Mouse (Mus musculus) forebrain, embryonic 14.5 days (tissue): ENCODE results near the gene Ppp5c. TPM values are rescaled to one million over a fixed set of nuclear protein-coding genes. Genes with fewer than 3 reads are reported as not detected.

Source experiments
- ATAC-seq: fragments of 200-750 bp; cut with Nextera tagmentation; 2 replicates; pipeline ENCODE4 v1.8.0; 2017; ENCODE audit warnings: mild to moderate bottlenecking, moderate library complexity
- DNase-seq: peaks from one replicate; pipeline ENCODE4 v3.0.0-alpha.2; 2015; ENCODE audit warnings: low spot score
- H3K27ac ChIP-seq: fragments of 300-500 bp; sonication (generic); 2 replicates; pipeline ENCODE4 v1.5.1; 2014; ENCODE audit warnings: low read depth, mild to moderate bottlenecking, control low read depth, low read length, moderate library complexity
- H3K27me3 ChIP-seq: fragments of 300-500 bp; sonication (generic); replicated peaks from 2 replicates; pipeline ENCODE4 v1.6.1; 2014; ENCODE audit warnings: low read length, control low read depth, mixed read lengths; ENCODE audit not compliant: control insufficient read depth, insufficient read depth
- H3K36me3 ChIP-seq: fragments of 300-500 bp; sonication (generic); 2 replicates; pipeline ENCODE4 v1.6.1; 2014; ENCODE audit warnings: low read length, control low read depth; ENCODE audit not compliant: control insufficient read depth, insufficient read depth
- H3K4me1 ChIP-seq: fragments of 300-500 bp; sonication (generic); 2 replicates; pipeline ENCODE4 v1.6.1; 2014; ENCODE audit warnings: antibody characterized with exemption, low read length, control low read depth; ENCODE audit not compliant: control insufficient read depth, insufficient read depth
- H3K4me2 ChIP-seq: fragments of 300-500 bp; sonication (generic); 2 replicates; pipeline ENCODE4 v1.6.1; 2014; ENCODE audit warnings: mild to moderate bottlenecking, control low read depth, low read length
- H3K4me3 ChIP-seq: fragments of 300-500 bp; sonication (generic); 2 replicates; pipeline ENCODE4 v1.5.1; 2014; ENCODE audit warnings: low read depth, low read length, control low read depth
- H3K9ac ChIP-seq: fragments of 300-500 bp; sonication (generic); 2 replicates; pipeline ENCODE4 v1.6.1; 2014; ENCODE audit warnings: mild to moderate bottlenecking, low read length, control low read depth, moderate library complexity
- H3K9me3 ChIP-seq: fragments of 300-500 bp; sonication (generic); replicated peaks from 2 replicates; pipeline ENCODE4 v1.6.1; 2016; ENCODE audit warnings: low read length, control low read depth, mixed read lengths; ENCODE audit not compliant: control insufficient read depth
- WGBS: fragments of 180-500 bp; shearing (Covaris S2); extraction: QIAGEN DNeasy Blood & Tissue Kit; methylation state at CpG from one replicate; pipeline ENCODE4 v1.1.7; 2014; 5-methylcytosine and 5-hydroxymethylcytosine counted together
- polyA plus RNA-seq: library from polyadenylated mRNA; unstranded; fragments of >200 nt; fragmentation: Nextera tagmentation; extraction: Ambion mirVana; gene quantifications from 2 replicates; pipeline ENCODE4 v1.2.1, GENCODE M21; 2014

Gene Ppp5c
- polyA plus RNA-seq, 1 experiment from 2014 or later: 112 TPM

GRCm38 (mm10) chr7:16982859-16983568 lies 44.7 kb downstream of the Ppp5c start, which contains the start of gene Gm42372:
TSS of gene Gm42372 (plus strand) at chr7:16983086.
- Histone ChIP-seq H3K27me3 (no peaks in the 10 kb centered on the region), H3K36me3 (no peaks in the 10 kb centered on the region), H3K9ac (peak within 1 kb of the TSS; percentile 47), H3K4me1 (peaks cover 10% of the 10 kb centered on the region), H3K27ac (peak within 1 kb of the TSS; percentile 11; the same call in 1 of the 2 replicates), H3K9me3 (no peaks in the 10 kb centered on the region), H3K4me2 (peak within 1 kb of the TSS; percentile 50), H3K4me3 (peak within 1 kb of the TSS; percentile 24)
- 19% methylated on average over 26 of the region's 26 CpGs for WGBS
- peak; percentile 95 for DNase-seq
- ATAC-seq: peak; percentile 81

- DNase-seq (peak; percentile 41), ATAC-seq (peak; percentile 54)
- peaks cover 3% of the 10 kb centered on the region; the same call in 1 of the 2 replicates for H3K4me1 ChIP-seq
- H3K36me3 ChIP-seq: no peaks in the 10 kb centered on the region
- H3K4me2 ChIP-seq: peak overlapping the region; percentile 38; the same call in 1 of the 2 replicates
- H3K4me3 ChIP-seq: no peak overlapping the region
- H3K27ac ChIP-seq: peak overlapping the region; percentile 74
- 11% methylated on average over 12 of the region's 12 CpGs for WGBS
- no peaks in the 10 kb centered on the region for H3K9me3 ChIP-seq
- no peaks in the 10 kb centered on the region for H3K27me3 ChIP-seq
- peak overlapping the region; percentile 25; the same call in 1 of the 2 replicates for H3K9ac ChIP-seq
Measured at GRCm38 (mm10) chr7:16980348-16980747, 47.4 kb downstream of the Ppp5c start.

- DNase-seq (no peak), ATAC-seq (no peak)
- Histone ChIP-seq H3K4me3 (no peak overlapping the region), H3K9me3 (no peaks in the 10 kb centered on the region), H3K4me2 (no peak overlapping the region), H3K27ac (no peak overlapping the region), H3K27me3 (no peaks in the 10 kb centered on the region), H3K36me3 (no peaks in the 10 kb centered on the region), H3K4me1 (no peaks in the 10 kb centered on the region; the same call in 1 of the 2 replicates), H3K9ac (no peak overlapping the region)
- WGBS: 90% methylated on average over 3 of the region's 3 CpGs
Measured at GRCm38 (mm10) chr7:16978593-16978992, 49.1 kb downstream of the Ppp5c start.

GRCm38 (mm10) chr7:16978173-16978572 lies 49.6 kb downstream of the Ppp5c start:
- Histone ChIP-seq H3K4me1 (no peaks in the 10 kb centered on the region; the same call in 1 of the 2 replicates), H3K27me3 (no peaks in the 10 kb centered on the region), H3K4me2 (no peak overlapping the region), H3K9me3 (no peaks in the 10 kb centered on the region), H3K9ac (no peak overlapping the region), H3K36me3 (no peaks in the 10 kb centered on the region), H3K4me3 (no peak overlapping the region), H3K27ac (no peak overlapping the region)
- no peak for DNase-seq
- 70% methylated on average over 6 of the region's 6 CpGs for WGBS
- ATAC-seq: no peak

GRCm38 (mm10) chr7:16976298-16976697 lies 51.4 kb downstream of the Ppp5c start:
- Histone ChIP-seq H3K9ac (no peak overlapping the region), H3K4me1 (no peaks in the 10 kb centered on the region; the same call in 1 of the 2 replicates), H3K4me2 (no peak overlapping the region), H3K27ac (no peak overlapping the region), H3K4me3 (no peak overlapping the region), H3K27me3 (no peaks in the 10 kb centered on the region), H3K9me3 (no peaks in the 10 kb centered on the region), H3K36me3 (no peaks in the 10 kb centered on the region)
- ATAC-seq: no peak
- DNase-seq: no peak
- WGBS: 63% methylated on average over 8 of the region's 8 CpGs

- H3K9me3 ChIP-seq: no peaks in the 10 kb centered on the region
- WGBS: 75% methylated on average over 6 of the region's 6 CpGs
- H3K27me3 ChIP-seq: no peaks in the 10 kb centered on the region
- ATAC-seq (no peak), DNase-seq (no peak)
- no peaks in the 10 kb centered on the region for H3K4me1 ChIP-seq
- no peak overlapping the region for H3K9ac ChIP-seq
- no peak overlapping the region for H3K27ac ChIP-seq
- no peak overlapping the region for H3K4me3 ChIP-seq
- no peak overlapping the region for H3K4me2 ChIP-seq
- no peaks in the 10 kb centered on the region for H3K36me3 ChIP-seq
Measured at GRCm38 (mm10) chr7:16974018-16974417, 53.7 kb downstream of the Ppp5c start.

- Histone ChIP-seq H3K4me3 (no peak overlapping the region), H3K4me1 (no peaks in the 10 kb centered on the region), H3K36me3 (no peaks in the 10 kb centered on the region), H3K9ac (no peak overlapping the region), H3K9me3 (no peaks in the 10 kb centered on the region), H3K27me3 (no peaks in the 10 kb centered on the region), H3K4me2 (no peak overlapping the region), H3K27ac (no peak overlapping the region)
- 90% methylated on average over 3 of the region's 3 CpGs for WGBS
- no peak for DNase-seq
- ATAC-seq: no peak
Measured at GRCm38 (mm10) chr7:16971160-16971559, 56.6 kb downstream of the Ppp5c start.

GRCm38 (mm10) chr7:16968414-16968813 lies 59.3 kb downstream of the Ppp5c start:
- WGBS: 89% methylated on average over 6 of the region's 6 CpGs

GRCm38 (mm10) chr7:16961678-16962077 lies 66.0 kb downstream of the Ppp5c start:
- Histone ChIP-seq H3K4me2 (peak overlapping the region; percentile 24), H3K4me3 (no peak overlapping the region)
- ATAC-seq: no peak

More at GRCm38 (mm10) chr7:16968414-16968813, 59.3 kb downstream of the Ppp5c start:
- Histone ChIP-seq H3K9me3 (no peaks in the 10 kb centered on the region), H3K9ac (no peak overlapping the region), H3K36me3 (no peaks in the 10 kb centered on the region), H3K4me1 (no peaks in the 10 kb centered on the region), H3K27me3 (no peaks in the 10 kb centered on the region), H3K4me2 (no peak overlapping the region), H3K27ac (no peak overlapping the region), H3K4me3 (no peak overlapping the region)
- DNase-seq (no peak), ATAC-seq (no peak)

More at GRCm38 (mm10) chr7:16961678-16962077, 66.0 kb downstream of the Ppp5c start:
- no peak for DNase-seq
- no peak overlapping the region for H3K27ac ChIP-seq
- H3K27me3 ChIP-seq: no peaks in the 10 kb centered on the region
- H3K36me3 ChIP-seq: no peaks in the 10 kb centered on the region
- H3K4me1 ChIP-seq: peaks cover 22% of the 10 kb centered on the region
- WGBS: 88% methylated on average over 5 of the region's 5 CpGs
- H3K9ac ChIP-seq: no peak overlapping the region
- no peaks in the 10 kb centered on the region for H3K9me3 ChIP-seq
